In genomic region chr3:15194362-15194761, GRCm38 (mm10) we compare ENCODE assay signal across 7 mouse cellular contexts.
A peak's percentile ranks its signal among the peaks of the same experiment; 100 is the strongest.
DNase-seq lines count a peak whose midpoint lies in the region; ATAC-seq and TF ChIP-seq lines count a peak whose summit lies in the region.

No protein-coding gene starts in this region.

- peak; percentile 84; the same call in 1 of the 2 replicates for TF ChIP-seq CTCF in spleen, adult 2 months (IDR thresholded peaks at IDR 0.05; ENCODE audit: extremely low read depth, insufficient read depth, insufficient read length, insufficient replicate concordance)

- WGBS in limb, embryonic 11.5 days: 14% methylated on average over 7 of the region's 7 CpGs
- 2% methylated on average over 7 of the region's 7 CpGs for whole genome bisulfite sequencing in midbrain, embryonic 16.5 days
- under 1% methylated on average over 7 of the region's 7 CpGs for WGBS in spleen, adult 2 months

- peak; percentile 54 to 60 for DNase-seq in adrenal gland, adult 18-20 months (ENCODE audit: low spot score in 2 of 2)
- DNase-seq in cerebellum, postnatal 4 days (ENCODE audit: low spot score in 2 of 2): peak; percentile 41 to 72
- DNase-seq in gastrocnemius, adult 8-10 months (ENCODE audit: low spot score in 2 of 2): peak; percentile 26 to 35
- peak; percentile 52 to 78 for DNase-seq in kidney, adult 8-10 months
- peak; percentile 79 for DNase-seq in limb, embryonic 11.5 days (ENCODE audit: low spot score)
- DNase-seq in spleen, adult 2 months (ENCODE audit: low read depth in 1 of 2, low spot score in 2 of 2): peak; percentile 57 to 71

- no peak overlapping the region for H3K4me3 ChIP-seq in limb, embryonic 11.5 days (ENCODE audit: low read depth, low read length)
- H3K4me3 ChIP-seq in midbrain, embryonic 16.5 days (ENCODE audit: low read depth, low read length): no peak overlapping the region
- H3K4me3 ChIP-seq in spleen, adult 2 months (ENCODE audit: extremely low read depth, insufficient read depth, insufficient read length): no peak overlapping the region

- no peak for TF ChIP-seq POLR2A in spleen, adult 2 months (IDR thresholded peaks at IDR 0.05; ENCODE audit: low read depth, low read length)

- H3K9ac ChIP-seq in limb, embryonic 11.5 days (ENCODE audit: low read length): no peak overlapping the region
- no peak overlapping the region for H3K9ac ChIP-seq in midbrain, embryonic 16.5 days (ENCODE audit: low read depth, low read length)

- no peaks in the 10 kb centered on the region for H3K36me3 ChIP-seq in limb, embryonic 11.5 days (ENCODE audit: control insufficient read depth, insufficient read depth, low read length)
- no peaks in the 10 kb centered on the region for H3K36me3 ChIP-seq in midbrain, embryonic 16.5 days (ENCODE audit: control insufficient read depth, insufficient read depth, low read length)
- no peaks in the 10 kb centered on the region for H3K36me3 ChIP-seq in spleen, adult 2 months (ENCODE audit: control insufficient read depth, insufficient read depth, low read length)

- ATAC-seq in limb, embryonic 11.5 days (ENCODE audit: insufficient number of reproducible peaks, low FRiP score, low TSS enrichment, low read depth): peak; percentile 65; the same call in 1 of the 2 replicates
- peak; percentile 95 for ATAC-seq in midbrain, embryonic 16.5 days

- no peak overlapping the region for H3K27ac ChIP-seq in limb, embryonic 11.5 days (replicated peaks; ENCODE audit: low read depth, low read length)
- H3K27ac ChIP-seq in midbrain, embryonic 16.5 days (ENCODE audit: low read length): no peak overlapping the region
- H3K27ac ChIP-seq in spleen, adult 2 months (ENCODE audit: insufficient read depth, low read length): no peak overlapping the region

- no peaks in the 10 kb centered on the region for H3K27me3 ChIP-seq in limb, embryonic 11.5 days (ENCODE audit: control insufficient read depth, insufficient read depth, low read length)
- no peaks in the 10 kb centered on the region for H3K27me3 ChIP-seq in midbrain, embryonic 16.5 days (ENCODE audit: control insufficient read depth, insufficient read depth, low read depth, low read length)
- no peaks in the 10 kb centered on the region for H3K27me3 ChIP-seq in spleen, adult 2 months (ENCODE audit: control insufficient read depth, insufficient read depth, low read length)

- no peak overlapping the region for H3K4me2 ChIP-seq in limb, embryonic 11.5 days (ENCODE audit: low read depth, severe bottlenecking)
- H3K4me2 ChIP-seq in midbrain, embryonic 16.5 days (ENCODE audit: low read length): no peak overlapping the region

- H3K4me1 ChIP-seq in limb, embryonic 11.5 days (ENCODE audit: control insufficient read depth, insufficient read depth, low read length): no peaks in the 10 kb centered on the region
- no peaks in the 10 kb centered on the region for H3K4me1 ChIP-seq in midbrain, embryonic 16.5 days (ENCODE audit: control insufficient read depth, insufficient read depth, low read length)
- no peaks in the 10 kb centered on the region for H3K4me1 ChIP-seq in spleen, adult 2 months (ENCODE audit: control insufficient read depth, insufficient read depth, insufficient read length)

- no peaks in the 10 kb centered on the region for H3K9me3 ChIP-seq in limb, embryonic 11.5 days (ENCODE audit: control insufficient read depth, low read length)
- no peaks in the 10 kb centered on the region for H3K9me3 ChIP-seq in midbrain, embryonic 16.5 days (replicated peaks; ENCODE audit: control insufficient read depth, low read length, poor library complexity, severe bottlenecking)
